Mouse (Mus musculus) ES-E14 (cell line): Measurements from ENCODE around the gene Rap1gap2. TPM values are rescaled to one million over a fixed set of nuclear protein-coding genes. Genes with fewer than 3 reads are reported as not detected.
A peak's percentile ranks its signal among the peaks of the same experiment; 100 is the strongest.

Experiments used
- DNase-seq: peaks from one replicate; pipeline ENCODE4 v3.0.0-alpha.2; 2013; ENCODE audit warnings: low read depth, low spot score
- H3K27ac ChIP-seq: 2 replicates; pipeline ENCODE4 v1.5.1; 2012; ENCODE audit warnings: low read depth, mild to moderate bottlenecking, low read length, moderate library complexity, mixed read lengths; ENCODE audit not compliant: poor library complexity, insufficient read depth, severe bottlenecking
- H3K36me3 ChIP-seq: 2 replicates; pipeline ENCODE4 v1.6.1; 2012; ENCODE audit warnings: mild to moderate bottlenecking, low read length, moderate library complexity, mixed read lengths; ENCODE audit not compliant: control insufficient read depth, poor library complexity, insufficient read depth, severe bottlenecking
- H3K4me1 ChIP-seq, 2 experiments: fragments of 150-350 bp in 1 of 2; sonication (generic) in 1 of 2; 2 replicates each; pipeline ENCODE4 v1.6.1; 2012; ENCODE audit warnings: low read length in 2 of 2, mild to moderate bottlenecking in 1 of 2, mixed read lengths in 1 of 2; ENCODE audit not compliant: control insufficient read depth in 2 of 2, insufficient read depth in 2 of 2, poor library complexity in 1 of 2
- H3K4me3 ChIP-seq, 2 experiments: fragments of 150-350 bp in 1 of 2; sonication (generic) in 1 of 2; 2 replicates each; pipeline ENCODE4 v1.5.1; 2012; ENCODE audit warnings: low read length in 2 of 2, low read depth in 1 of 2, mild to moderate bottlenecking in 1 of 2, mixed read lengths in 1 of 2; ENCODE audit not compliant: insufficient read depth in 1 of 2, poor library complexity in 1 of 2, severe bottlenecking in 1 of 2
- H3K9ac ChIP-seq: 2 replicates; pipeline ENCODE4 v1.6.1; 2012; ENCODE audit warnings: low read depth, mild to moderate bottlenecking, low read length, mixed read lengths; ENCODE audit not compliant: poor library complexity, insufficient read depth, severe bottlenecking
- H3K9me3 ChIP-seq: fragments of 150-350 bp; sonication (generic); 2 replicates; pipeline ENCODE4 v1.6.1; 2012; ENCODE audit warnings: low read depth, mild to moderate bottlenecking, low read length; ENCODE audit not compliant: control insufficient read depth, insufficient read depth
- CHD2 ChIP-seq: IDR thresholded peaks from 2 replicates; pipeline ENCODE4 v1.6.1; 2014; ENCODE audit warnings: mild to moderate bottlenecking, low read depth, low read length, inconsistent platforms
- HCFC1 ChIP-seq: IDR thresholded peaks from 2 replicates; pipeline ENCODE4 v1.6.1; 2012; ENCODE audit warnings: low read length, inconsistent platforms, borderline replicate concordance; ENCODE audit not compliant: insufficient read depth
- MAFK ChIP-seq: IDR thresholded peaks from 2 replicates; pipeline ENCODE4 v1.6.1; 2014; ENCODE audit warnings: mild to moderate bottlenecking, low read depth, low read length, inconsistent platforms; ENCODE audit not compliant: insufficient read depth
- ZC3H11A ChIP-seq: IDR thresholded peaks from 2 replicates; pipeline ENCODE4 v1.6.1; 2012; ENCODE audit warnings: low read depth, mild to moderate bottlenecking, inconsistent platforms, low read length, borderline replicate concordance
- ZNF384 ChIP-seq: IDR thresholded peaks from 2 replicates; pipeline ENCODE4 v1.6.1; 2012; ENCODE audit warnings: low read depth, low read length, inconsistent platforms
- in situ Hi-C, 2 experiments: fragments of 600-800 bp; cut with MboI; formaldehyde crosslinking; loops; one replicate each; pipeline ENCODE4 v1.15.1; 2025; ENCODE audit warnings: low sequenced_read_pairs in 2 of 2, inconsistent platforms in 1 of 2; ENCODE audit not compliant: unreplicated experiment in 2 of 2
- total RNA-seq: library from RNA; depleted of rRNA; stranded (reverse); fragments of 300-350 nt; gene quantifications from 2 replicates; pipeline ENCODE4 v1.2.3, GENCODE M21; 2012

Gene Rap1gap2
- total RNA-seq, 1 experiment = 2.7 TPM

GRCm38 (mm10) chr11:74637971-74638790 lies 27.5 kb upstream of the Rap1gap2 start:
- in situ Hi-C loops = no loop called here
- Histone ChIP-seq H3K27ac (no peak overlapping the region), H3K9ac (peak overlapping the region; percentile 62), H3K4me1 (peaks cover 0 to 5% of the 10 kb centered on the region in 2 experiments; a peak in 1 of 4 replicates), H3K4me3 (peak overlapping the region; percentile 69 to 71), H3K9me3 (no peaks in the 10 kb centered on the region), H3K36me3 (no peaks in the 10 kb centered on the region)
- no peak for TF ChIP-seq CHD2
- no peak for DNase-seq

- H3K9me3 ChIP-seq = no peaks in the 10 kb centered on the region
- in situ Hi-C loops = no loop called here
- no peak overlapping the region for H3K27ac ChIP-seq
- H3K9ac ChIP-seq = no peak overlapping the region
- H3K4me1 ChIP-seq = peaks cover 0 to 5% of the 10 kb centered on the region in 2 experiments; a peak in 1 of 4 replicates
- H3K36me3 ChIP-seq = no peaks in the 10 kb centered on the region
- no peak for DNase-seq
- no peak for TF ChIP-seq ZC3H11A
- TF ChIP-seq HCFC1 = no peak
- no peak for TF ChIP-seq MAFK
- no peak for TF ChIP-seq CHD2
- no peak for TF ChIP-seq ZNF384
- peak overlapping the region; percentile 69 to 71 for H3K4me3 ChIP-seq
These were observed 26.8 kb upstream of the Rap1gap2 start for GRCm38 (mm10) chr11:74637486-74637885.

- DNase-seq = peak; percentile 86
- TF ChIP-seq MAFK (no peak), ZNF384 (0 out of 2 replicates have a peak, but pooled peaks have one; percentile 33)
These were observed 24.0 kb upstream of the Rap1gap2 start for GRCm38 (mm10) chr11:74634490-74635275.

GRCm38 (mm10) chr11:74631880-74632789 lies 21.4 kb upstream of the Rap1gap2 start:
- no peak for DNase-seq

More at GRCm38 (mm10) chr11:74634490-74635275, 24.0 kb upstream of the Rap1gap2 start:
- Histone ChIP-seq H3K9ac (no peak overlapping the region), H3K36me3 (0 out of 2 replicates have a peak, but pooled peaks cover 3% of the 10 kb centered on the region), H3K4me3 (no peak overlapping the region), H3K9me3 (no peaks in the 10 kb centered on the region), H3K4me1 (peaks cover 0 to 5% of the 10 kb centered on the region in 2 experiments; a peak in 1 of 4 replicates), H3K27ac (no peak overlapping the region)
- in situ Hi-C loops = no loop called here

More at GRCm38 (mm10) chr11:74631880-74632789, 21.4 kb upstream of the Rap1gap2 start:
- TF ChIP-seq HCFC1 (no peak), CHD2 (no peak)
- Histone ChIP-seq H3K9me3 (no peaks in the 10 kb centered on the region), H3K4me3 (no peak overlapping the region), H3K36me3 (0 out of 2 replicates have a peak, but pooled peaks cover 3% of the 10 kb centered on the region), H3K9ac (no peak overlapping the region), H3K27ac (no peak overlapping the region), H3K4me1 (peaks cover 5 to 6% of the 10 kb centered on the region in 2 experiments)
- in situ Hi-C loops = no loop called here
